ENCODE assay signal across 21 mouse cellular contexts in the genomic region with DNA sequence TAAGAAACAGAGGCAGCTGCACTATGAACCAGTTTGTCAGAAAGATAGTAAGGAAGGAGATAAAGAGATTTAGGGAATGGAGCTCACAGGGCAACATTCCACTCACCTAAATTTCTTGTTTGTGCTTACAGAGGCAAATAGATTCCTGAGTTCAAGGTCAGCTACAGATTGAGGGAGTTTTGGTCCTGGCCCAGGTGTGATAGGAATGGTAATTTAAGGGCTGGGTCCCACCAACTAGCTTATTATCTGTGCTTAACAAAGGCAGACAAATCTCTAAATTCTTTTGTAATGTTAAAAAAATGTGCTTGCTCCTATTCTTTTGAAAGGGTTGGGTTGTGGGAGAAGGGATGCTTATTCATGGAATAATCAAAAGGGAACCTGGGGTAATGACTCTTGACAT.
"Had no signal": no experiment of that assay in that cellular context is flagged by ENCODE, and none has a peak within 500 bp of the region (broad histone marks: within the 10 kb centered on the region; RNA-seq: fewer than 3 reads in every experiment).

No protein-coding gene starts in this region.

- DNase-seq: gastrocnemius, postnatal 14 days; gastrocnemius, postnatal 36 days; heart, adult 11 months; heart, adult 2 months; heart, postnatal 14 days; heart, postnatal 36 days; kidney, adult 18-20 months; kidney, adult 8-10 months; kidney, postnatal 10 days; kidney, postnatal 25 days; layer of hippocampus, postnatal 36 days; left cerebral cortex, postnatal 4 days had no signal

- H3K4me3 ChIP-seq: heart, adult 2 months; heart, embryonic 13.5 days; heart, embryonic 15.5 days; hindbrain, embryonic 12.5 days; hindbrain, embryonic 15.5 days; limb, embryonic 13.5 days; limb, embryonic 15.5 days; liver, embryonic 12.5 days had no signal

- H3K4me1 ChIP-seq: heart, embryonic 13.5 days; heart, embryonic 15.5 days; hindbrain, embryonic 12.5 days; hindbrain, embryonic 15.5 days; limb, embryonic 13.5 days; limb, embryonic 15.5 days; liver, embryonic 12.5 days had no signal

- H3K9ac ChIP-seq: heart, embryonic 13.5 days; heart, embryonic 15.5 days; hindbrain, embryonic 12.5 days; hindbrain, embryonic 15.5 days; limb, embryonic 13.5 days; limb, embryonic 15.5 days; liver, embryonic 12.5 days; liver, embryonic 14.5 days had no signal

- H3K9me3 ChIP-seq: heart, embryonic 13.5 days; heart, embryonic 15.5 days; hindbrain, embryonic 12.5 days; hindbrain, embryonic 15.5 days; limb, embryonic 13.5 days; limb, embryonic 15.5 days; liver, embryonic 12.5 days had no signal

- H3K27me3 ChIP-seq: heart, embryonic 13.5 days; heart, embryonic 15.5 days; hindbrain, embryonic 12.5 days; hindbrain, embryonic 15.5 days; limb, embryonic 13.5 days; limb, embryonic 15.5 days; liver, embryonic 12.5 days had no signal

- H3K36me3 ChIP-seq: heart, embryonic 13.5 days; heart, embryonic 15.5 days; hindbrain, embryonic 12.5 days; hindbrain, embryonic 15.5 days; limb, embryonic 13.5 days; limb, embryonic 15.5 days; liver, embryonic 12.5 days had no signal

- H3K27ac ChIP-seq: heart, adult 2 months; heart, embryonic 13.5 days; heart, embryonic 15.5 days; hindbrain, embryonic 12.5 days; hindbrain, embryonic 15.5 days; hindbrain, postnatal 0 days; limb, embryonic 13.5 days; limb, embryonic 15.5 days; liver, embryonic 12.5 days; liver, embryonic 14.5 days had no signal
